Mouse (Mus musculus): Measurements from ENCODE around the gene Ermard. TPM values are rescaled to one million over a fixed set of nuclear protein-coding genes. Genes with fewer than 3 reads are reported as not detected.

The Ermard gene
- polyA plus RNA-seq, 1 experiment from 2014 or later: 97.6 TPM

GRCm38 (mm10) chr17:15098677-15099076, 57.7 kb downstream of the Ermard start:
- Histone ChIP-seq H3K4me1 (replicated peaks) (0 out of 2 replicates have a peak, but pooled peaks cover 2% of the 10 kb centered on the region), H3K36me3 (no peaks in the 10 kb centered on the region), H3K27me3 (peaks cover 10% of the 10 kb centered on the region), H3K9ac (no peak overlapping the region), H3K4me3 (no peak overlapping the region), H3K9me3 (no peaks in the 10 kb centered on the region), H3K27ac (no peak overlapping the region), H3K4me2 (no peak overlapping the region)
- no peak for ATAC-seq (ENCODE audit: low FRiP score)
- WGBS: 86% methylated on average over 1 of the region's 1 CpGs

GRCm38 (mm10) chr17:15101355-15101754, 60.3 kb downstream of the Ermard start:
- Histone ChIP-seq H3K27me3 (peaks cover 23% of the 10 kb centered on the region), H3K9ac (no peak overlapping the region), H3K27ac (no peak overlapping the region), H3K4me1 (replicated peaks) (no peaks in the 10 kb centered on the region), H3K4me3 (no peak overlapping the region), H3K4me2 (no peak overlapping the region), H3K9me3 (no peaks in the 10 kb centered on the region), H3K36me3 (no peaks in the 10 kb centered on the region)
- 0 out of 2 replicates have a peak, but pooled peaks have one; percentile 61 for ATAC-seq (ENCODE audit: low FRiP score)
- WGBS: 85% methylated on average over 4 of the region's 4 CpGs

- no peaks in the 10 kb centered on the region for H3K9me3 ChIP-seq
- H3K4me3 ChIP-seq: no peak overlapping the region
- no peak overlapping the region for H3K9ac ChIP-seq
- peaks cover 33% of the 10 kb centered on the region for H3K27me3 ChIP-seq
- peaks cover 25% of the 10 kb centered on the region for H3K4me1 ChIP-seq (replicated peaks)
- no peak for ATAC-seq (ENCODE audit: low FRiP score)
- H3K4me2 ChIP-seq: no peak overlapping the region
- 88% methylated on average over 9 of the region's 9 CpGs for WGBS
- no peaks in the 10 kb centered on the region for H3K36me3 ChIP-seq
- no peak overlapping the region for H3K27ac ChIP-seq
Measured at GRCm38 (mm10) chr17:15107143-15107649, 66.2 kb downstream of the Ermard start.

- Histone ChIP-seq H3K4me2 (peak overlapping the region; percentile 45), H3K27me3 (peaks cover 32% of the 10 kb centered on the region), H3K9me3 (no peaks in the 10 kb centered on the region), H3K9ac (peak overlapping the region; percentile 26; the same call in 1 of the 2 replicates), H3K36me3 (no peaks in the 10 kb centered on the region), H3K4me1 (replicated peaks) (peaks cover 25% of the 10 kb centered on the region), H3K27ac (peak overlapping the region; percentile 35), H3K4me3 (no peak overlapping the region)
- WGBS: 19% methylated on average over 20 of the region's 20 CpGs
- ATAC-seq (ENCODE audit: low FRiP score): peak; percentile 90
Measured at GRCm38 (mm10) chr17:15108473-15109441, 67.7 kb downstream of the Ermard start.

GRCm38 (mm10) chr17:15115550-15115949, 74.5 kb downstream of the Ermard start:
- Histone ChIP-seq H3K36me3 (no peaks in the 10 kb centered on the region), H3K4me1 (replicated peaks) (0 out of 2 replicates have a peak, but pooled peaks cover 4% of the 10 kb centered on the region)
- WGBS: 83% methylated on average over 3 of the region's 3 CpGs

GRCm38 (mm10) chr17:15120096-15120495, 79.1 kb downstream of the Ermard start:
- Histone ChIP-seq H3K27ac (no peak overlapping the region), H3K4me2 (no peak overlapping the region), H3K9me3 (no peaks in the 10 kb centered on the region), H3K4me1 (replicated peaks) (no peaks in the 10 kb centered on the region), H3K9ac (no peak overlapping the region), H3K36me3 (no peaks in the 10 kb centered on the region), H3K27me3 (no peaks in the 10 kb centered on the region), H3K4me3 (no peak overlapping the region)
- no peak for ATAC-seq (ENCODE audit: low FRiP score)
- WGBS: 98% methylated on average over 4 of the region's 4 CpGs

More at GRCm38 (mm10) chr17:15115550-15115949, 74.5 kb downstream of the Ermard start:
- H3K4me2 ChIP-seq: no peak overlapping the region
- no peaks in the 10 kb centered on the region for H3K9me3 ChIP-seq
- no peak for ATAC-seq (ENCODE audit: low FRiP score)
- no peak overlapping the region for H3K27ac ChIP-seq
- H3K4me3 ChIP-seq: no peak overlapping the region
- no peak overlapping the region for H3K9ac ChIP-seq
- H3K27me3 ChIP-seq: 0 out of 2 replicates have a peak, but pooled peaks cover 4% of the 10 kb centered on the region

GRCm38 (mm10) chr17:15120569-15120968, 79.6 kb downstream of the Ermard start:
- WGBS: 86% methylated on average over 6 of the region's 6 CpGs
- no peaks in the 10 kb centered on the region for H3K36me3 ChIP-seq
- no peak for ATAC-seq (ENCODE audit: low FRiP score)

GRCm38 (mm10) chr17:15129630-15130287, 88.8 kb downstream of the Ermard start:
- Histone ChIP-seq H3K4me1 (replicated peaks) (no peaks in the 10 kb centered on the region), H3K9me3 (no peaks in the 10 kb centered on the region), H3K4me2 (no peak overlapping the region), H3K36me3 (no peaks in the 10 kb centered on the region), H3K27ac (no peak overlapping the region), H3K4me3 (no peak overlapping the region), H3K9ac (no peak overlapping the region), H3K27me3 (no peaks in the 10 kb centered on the region)
- 68% methylated on average over 9 of the region's 9 CpGs for WGBS
- no peak for ATAC-seq (ENCODE audit: low FRiP score)

More at GRCm38 (mm10) chr17:15120569-15120968, 79.6 kb downstream of the Ermard start:
- Histone ChIP-seq H3K27me3 (no peaks in the 10 kb centered on the region), H3K4me1 (replicated peaks) (no peaks in the 10 kb centered on the region), H3K9ac (no peak overlapping the region), H3K27ac (no peak overlapping the region), H3K9me3 (no peaks in the 10 kb centered on the region), H3K4me2 (no peak overlapping the region), H3K4me3 (no peak overlapping the region)

- Histone ChIP-seq H3K27ac (no peak overlapping the region), H3K4me3 (no peak overlapping the region), H3K36me3 (no peaks in the 10 kb centered on the region), H3K4me1 (replicated peaks) (no peaks in the 10 kb centered on the region), H3K9me3 (no peaks in the 10 kb centered on the region), H3K4me2 (no peak overlapping the region), H3K27me3 (no peaks in the 10 kb centered on the region), H3K9ac (no peak overlapping the region)
- WGBS: 89% methylated on average over 3 of the region's 3 CpGs
- ATAC-seq (ENCODE audit: low FRiP score): no peak
Measured at GRCm38 (mm10) chr17:15130288-15130656, 89.3 kb downstream of the Ermard start.

GRCm38 (mm10) chr17:15134905-15135669, 94.1 kb downstream of the Ermard start:
- 93% methylated on average over 12 of the region's 12 CpGs for WGBS
- ATAC-seq (ENCODE audit: low FRiP score): no peak
- H3K36me3 ChIP-seq: no peaks in the 10 kb centered on the region
- no peaks in the 10 kb centered on the region for H3K27me3 ChIP-seq
- no peak overlapping the region for H3K4me2 ChIP-seq
- no peak overlapping the region for H3K9ac ChIP-seq
- no peaks in the 10 kb centered on the region for H3K9me3 ChIP-seq
- H3K4me3 ChIP-seq: no peak overlapping the region
- H3K4me1 ChIP-seq (replicated peaks): 0 out of 2 replicates have a peak, but pooled peaks cover 4% of the 10 kb centered on the region
- no peak overlapping the region for H3K27ac ChIP-seq

GRCm38 (mm10) chr17:15137443-15137842, 96.4 kb downstream of the Ermard start:
- H3K9me3 ChIP-seq: no peaks in the 10 kb centered on the region
- no peaks in the 10 kb centered on the region for H3K36me3 ChIP-seq
- no peak overlapping the region for H3K4me3 ChIP-seq
- H3K9ac ChIP-seq: no peak overlapping the region
- no peak for ATAC-seq (ENCODE audit: low FRiP score)
- H3K27ac ChIP-seq: no peak overlapping the region
- 0 out of 2 replicates have a peak, but pooled peaks cover 4% of the 10 kb centered on the region for H3K4me1 ChIP-seq (replicated peaks)
- 65% methylated on average over 5 of the region's 5 CpGs for WGBS
- no peaks in the 10 kb centered on the region for H3K27me3 ChIP-seq
- no peak overlapping the region for H3K4me2 ChIP-seq
